Mouse (Mus musculus): Measurements from ENCODE around the gene Snap25. TPM values are rescaled to one million over a fixed set of nuclear protein-coding genes. Genes with fewer than 3 reads are reported as not detected.

Gene Snap25
- total RNA-seq, 1 experiment from 2014 or later: 29.4 TPM

DNA sequence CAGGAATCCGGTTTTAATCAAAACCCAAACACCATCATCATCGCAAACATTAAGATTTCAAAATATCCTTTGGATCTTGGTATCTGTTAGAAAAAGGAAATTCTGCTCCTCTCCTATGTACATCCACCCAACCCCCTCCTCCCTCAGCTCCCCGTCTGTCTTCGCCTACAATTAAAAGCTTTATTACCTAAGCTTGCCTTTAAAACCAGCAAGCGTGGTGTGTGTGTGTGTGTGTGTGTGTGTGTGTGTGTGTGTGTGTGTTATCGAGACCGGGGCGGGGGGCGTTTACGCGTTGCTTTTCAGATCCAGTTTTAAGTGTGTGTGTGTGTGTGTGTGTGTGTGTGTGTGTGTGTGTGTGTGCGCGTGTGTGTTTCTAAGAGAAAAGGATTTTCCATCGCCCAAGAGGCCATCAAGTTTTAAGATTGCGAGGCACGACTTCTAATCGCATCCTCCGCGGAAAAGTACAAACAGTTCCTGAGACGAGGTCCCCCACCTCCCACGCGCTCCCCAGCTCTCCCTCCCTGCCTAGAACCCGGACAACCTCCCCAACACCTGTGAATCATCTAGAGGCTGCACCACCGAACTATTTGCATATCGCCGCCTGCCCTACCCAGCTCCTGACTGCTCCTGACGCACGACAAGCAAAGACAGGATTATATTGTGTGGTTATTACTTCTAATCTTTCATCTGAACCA, 1.4 kb upstream of the Snap25 start:
- peak; percentile 51 for DNase-seq

DNA sequence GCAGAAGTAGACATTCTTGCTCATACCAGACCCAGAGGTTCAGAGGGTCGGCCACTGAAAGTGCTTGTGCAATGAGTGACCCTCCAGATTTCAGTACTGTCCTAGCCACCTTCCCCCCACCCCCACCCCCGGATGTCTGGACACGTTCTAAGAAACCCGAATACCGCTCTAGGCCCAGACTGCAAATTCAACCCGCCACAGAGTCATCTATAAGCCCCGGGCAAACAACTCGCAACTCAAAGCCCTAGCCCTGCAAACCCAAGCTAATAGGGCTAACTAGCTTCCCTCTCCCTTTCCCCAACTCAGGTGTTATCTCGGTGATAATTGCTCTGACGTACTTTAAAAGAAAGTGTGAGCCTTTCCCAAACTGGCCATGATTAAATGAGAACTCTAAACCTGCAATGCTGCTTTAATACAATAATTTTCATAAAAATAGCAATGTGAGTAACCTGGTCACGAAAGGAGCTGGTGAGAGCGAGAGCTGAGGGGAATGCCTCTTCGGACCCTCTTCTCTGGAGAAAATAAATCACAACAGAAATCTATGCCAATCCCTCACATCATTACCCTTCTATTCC, 725 bp upstream of the Snap25 start:
- no peak for DNase-seq

DNA sequence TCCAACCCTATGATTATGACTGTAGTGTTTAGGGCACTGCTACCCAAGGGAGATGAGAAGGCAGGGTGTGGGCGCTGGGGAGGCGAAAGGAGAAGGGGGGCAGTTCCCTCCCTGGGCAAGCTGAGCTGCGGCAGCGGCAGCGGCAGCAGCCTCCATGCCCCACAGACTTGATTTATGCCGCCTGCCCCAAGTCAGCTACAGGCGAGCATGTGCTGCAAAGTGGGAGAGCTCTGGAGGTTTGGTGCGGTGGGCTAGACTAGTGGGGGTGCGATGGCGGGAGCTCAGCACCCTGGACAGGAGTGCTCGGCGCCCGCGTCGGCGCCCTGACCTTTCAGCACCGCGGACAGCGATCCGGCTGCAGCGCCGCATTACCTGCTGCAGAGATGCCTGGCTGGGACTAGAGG, 757 bp downstream of the Snap25 start:
- peak; percentile 92 for DNase-seq

DNA sequence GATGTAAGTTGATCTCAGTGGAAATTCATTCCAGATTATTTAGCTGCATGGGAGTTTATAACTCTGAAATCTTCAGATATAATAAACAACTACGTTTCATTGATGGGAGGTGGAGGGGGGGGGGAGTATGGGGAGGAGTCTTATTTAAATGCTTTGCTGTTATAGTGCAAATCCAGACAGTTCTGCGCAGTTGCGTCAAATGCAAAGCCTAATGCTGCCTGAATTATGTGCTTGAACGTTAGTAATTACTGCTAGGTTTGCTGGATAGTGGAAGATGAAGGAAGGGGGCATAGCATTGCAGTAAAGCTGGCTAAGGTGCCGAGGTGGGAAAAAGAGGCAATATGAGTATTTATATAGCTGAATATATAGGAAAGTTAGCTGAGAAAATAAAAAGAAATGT, 2.3 kb downstream of the Snap25 start:
- DNase-seq: no peak

DNA sequence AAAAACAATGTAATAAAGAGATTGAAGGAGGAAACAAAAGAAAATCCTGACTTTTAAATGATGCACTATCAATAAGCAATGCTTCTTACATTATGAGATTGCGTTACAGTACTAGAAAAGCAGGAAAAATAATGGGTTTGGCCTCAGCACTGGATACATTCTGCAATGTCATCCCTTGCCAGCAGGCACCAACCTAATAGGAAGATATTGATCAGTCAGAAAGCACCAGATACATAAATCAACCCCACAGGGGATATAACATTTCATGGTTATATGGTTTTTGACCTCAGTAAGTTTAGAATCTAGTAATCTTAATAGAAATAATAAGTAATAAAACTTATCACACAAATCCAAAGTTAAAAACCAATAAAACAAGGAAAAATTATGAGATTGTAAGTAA, 3.1 kb downstream of the Snap25 start:
- no peak for DNase-seq

DNA sequence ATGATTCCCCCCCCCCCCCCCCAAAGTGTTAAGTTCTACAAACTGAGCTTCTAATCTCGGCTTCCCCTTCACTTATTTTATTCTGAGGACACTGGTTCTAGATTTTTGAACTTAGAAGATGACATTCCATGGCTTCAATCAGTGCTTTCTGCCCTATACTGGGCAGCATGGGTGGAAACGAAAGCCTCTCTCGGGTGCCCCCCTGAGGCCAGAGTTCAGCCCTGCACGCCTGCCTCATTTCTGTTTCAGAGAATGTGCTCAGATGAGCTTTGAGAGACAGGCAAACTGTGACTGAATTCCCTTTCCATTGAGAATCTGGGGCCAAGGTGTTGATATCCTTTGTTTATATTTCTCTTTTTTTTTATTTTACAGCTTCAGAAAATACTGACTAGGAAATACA, 7.0 kb downstream of the Snap25 start:
- peak; percentile 81 for DNase-seq

DNA sequence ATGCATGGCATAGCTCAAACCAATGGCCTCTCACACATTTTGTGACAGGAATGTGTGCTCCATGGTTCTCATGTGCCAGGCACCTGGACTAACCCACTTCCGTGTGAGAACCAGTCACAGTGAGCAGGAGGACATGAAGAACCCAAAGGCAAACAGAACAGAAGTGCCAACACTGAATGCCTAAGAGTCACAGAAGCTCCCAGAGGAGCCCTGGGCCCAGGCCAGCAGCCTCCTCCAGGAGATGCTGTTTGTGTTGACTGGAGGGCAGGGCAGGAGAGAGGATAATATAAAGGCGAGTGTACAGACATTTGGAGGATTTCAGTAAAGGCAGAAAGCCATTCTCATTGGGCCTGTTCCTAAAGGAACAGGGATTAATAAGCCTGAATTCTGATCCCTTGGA, 25.0 kb downstream of the Snap25 start:
- DNase-seq: no peak

DNA sequence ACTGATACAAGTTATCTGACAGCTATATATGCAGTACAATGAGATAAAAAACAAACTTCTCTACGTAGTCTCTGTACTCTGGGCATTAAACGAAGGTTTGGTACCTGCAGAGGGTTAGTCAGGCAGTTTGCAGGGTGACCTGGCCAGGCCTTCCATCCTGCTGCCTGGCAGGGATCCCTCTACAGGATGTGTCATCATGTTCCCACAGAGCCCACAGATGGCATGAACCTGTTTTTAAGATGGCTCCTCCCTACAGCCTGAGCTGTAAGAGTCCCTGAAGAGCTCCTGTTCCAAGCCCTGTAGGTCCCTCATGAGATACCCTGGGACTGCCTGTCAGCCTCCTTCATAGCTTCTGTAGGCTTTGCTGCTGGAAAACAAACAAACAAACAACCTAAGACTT, 29.0 kb downstream of the Snap25 start:
- DNase-seq: no peak

DNA sequence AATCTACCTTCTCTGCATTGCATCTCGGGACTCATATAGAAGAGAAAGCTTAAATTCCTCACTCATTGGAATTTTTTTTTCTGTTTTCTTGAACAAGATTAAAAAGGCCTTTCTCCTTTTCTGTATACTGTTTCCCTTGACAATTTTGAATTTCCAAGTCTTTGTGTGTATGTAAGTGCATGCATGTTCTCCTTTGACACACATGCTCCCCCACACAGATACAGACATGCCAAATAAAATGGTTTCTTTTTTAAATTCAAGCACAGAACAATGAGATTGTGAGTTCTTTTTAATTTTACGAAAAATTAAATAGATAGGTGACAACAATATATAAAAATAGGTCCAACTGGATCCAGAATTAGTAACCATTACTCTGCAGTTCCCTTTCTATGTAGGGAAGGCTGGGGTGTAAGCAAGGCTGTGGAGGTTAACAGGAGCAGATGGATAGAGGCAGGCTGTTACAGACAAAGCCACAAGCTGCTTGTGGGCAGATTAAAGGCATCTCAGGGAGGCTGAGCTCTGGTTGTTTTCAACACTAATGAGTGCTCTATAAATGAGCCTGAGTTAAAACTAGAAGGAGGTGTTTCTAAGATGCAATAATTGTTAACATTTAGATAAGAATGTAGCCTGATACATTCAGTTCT, 31.6 kb downstream of the Snap25 start:
- no peak for DNase-seq

DNA sequence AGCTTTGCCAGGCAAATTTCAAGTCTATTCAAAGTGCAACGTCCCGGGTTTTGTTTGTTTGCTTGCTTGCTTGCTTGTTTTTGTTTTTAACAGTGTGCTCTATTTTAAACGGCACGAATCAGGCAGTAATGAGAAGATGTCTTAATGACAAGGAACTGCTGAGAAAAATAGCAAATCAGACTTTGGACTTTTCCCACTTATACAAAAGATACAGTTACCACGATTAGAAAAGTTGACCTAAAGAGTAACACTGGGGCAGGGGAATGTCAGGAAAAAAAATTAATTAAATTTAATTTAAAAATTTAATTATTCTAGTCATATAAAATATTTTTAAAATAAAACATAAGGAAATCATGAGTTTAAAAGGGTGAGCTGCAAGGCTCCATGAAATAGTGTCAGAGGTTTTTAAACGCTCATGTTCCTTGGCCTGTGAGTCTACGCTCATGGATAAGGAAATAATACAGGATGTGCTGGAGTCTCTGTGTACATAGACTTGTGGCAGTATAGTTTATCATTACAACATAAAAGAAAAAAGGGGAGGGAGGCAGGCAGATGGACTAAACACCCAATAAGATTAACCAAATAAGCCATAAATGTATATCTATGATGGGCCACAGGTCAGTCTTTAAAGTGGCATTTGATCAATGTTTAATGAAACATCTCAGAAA, 32.2 kb downstream of the Snap25 start:
- no peak for DNase-seq

DNA sequence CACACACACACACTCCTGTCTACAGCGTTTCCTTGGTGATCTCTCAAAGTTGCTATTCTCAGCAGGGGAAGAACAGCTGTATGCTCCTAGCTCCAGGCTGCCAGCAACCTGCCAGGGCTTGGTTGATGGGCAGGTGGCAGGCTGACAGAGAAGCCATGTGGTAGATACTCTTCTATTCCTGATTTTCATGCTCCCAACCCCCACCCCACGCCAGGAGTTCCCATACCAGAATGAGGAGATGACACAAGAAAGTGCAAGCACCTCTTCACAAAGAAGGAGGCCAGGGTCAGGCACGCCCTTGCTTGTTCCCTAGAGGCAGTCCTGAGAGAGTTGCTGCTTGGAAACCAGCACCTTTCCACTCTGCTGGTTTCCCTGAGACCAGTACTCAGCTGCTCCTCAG, 40.4 kb downstream of the Snap25 start:
- no peak for DNase-seq

DNA sequence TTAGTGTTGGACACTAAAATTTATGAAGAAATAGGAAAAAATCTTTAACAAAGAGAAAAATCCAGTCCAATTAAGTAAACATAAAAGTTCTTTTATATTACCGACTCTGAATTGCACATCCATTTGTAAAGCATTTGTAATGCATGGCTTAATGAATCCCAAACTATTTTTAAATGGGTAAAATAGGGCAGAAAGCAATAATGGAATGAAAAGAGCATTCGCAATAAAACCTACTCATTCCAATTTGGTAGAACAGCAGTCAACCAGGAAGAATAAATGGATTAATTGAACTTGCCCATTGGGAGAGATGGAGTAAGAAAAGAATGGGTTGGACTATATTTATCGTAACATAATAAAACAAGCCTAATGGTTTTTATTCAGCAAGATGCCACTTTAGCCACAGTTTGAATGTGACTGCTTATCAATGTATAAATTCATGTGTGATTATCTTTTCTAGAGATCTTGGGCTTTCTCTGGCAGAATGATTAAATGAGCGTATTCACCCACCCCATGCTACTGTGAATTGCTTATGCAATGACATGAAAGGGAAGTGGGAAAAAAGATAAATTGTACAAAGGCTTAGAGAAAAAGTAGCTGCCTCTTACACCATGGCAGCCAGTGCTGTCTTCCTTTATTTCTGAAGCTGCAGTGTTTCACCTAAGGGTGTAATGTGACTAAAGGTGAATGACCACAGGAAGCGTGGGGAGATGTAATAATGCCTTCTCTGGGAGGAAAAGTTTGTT, 45.7 kb downstream of the Snap25 start:
- DNase-seq: no peak

DNA sequence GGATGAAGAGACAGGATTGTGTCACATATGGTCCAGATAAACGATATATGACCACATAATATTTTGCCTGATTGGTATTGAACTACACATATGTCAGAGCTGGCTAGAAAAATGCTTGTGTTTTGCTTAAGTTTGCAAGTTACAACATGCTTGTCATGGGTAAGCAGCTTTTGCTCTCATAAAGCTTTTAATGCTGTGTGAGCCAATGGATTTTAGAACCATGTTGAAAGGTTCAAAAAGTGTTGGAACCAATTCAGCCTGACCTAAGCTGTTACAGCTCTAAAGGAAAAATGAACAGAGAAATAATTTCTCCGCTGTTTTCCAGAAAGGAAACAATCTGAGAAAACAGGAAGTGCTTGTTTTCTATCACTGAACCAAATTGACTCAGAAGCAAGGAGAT, 64.9 kb downstream of the Snap25 start:
- DNase-seq: no peak

DNA sequence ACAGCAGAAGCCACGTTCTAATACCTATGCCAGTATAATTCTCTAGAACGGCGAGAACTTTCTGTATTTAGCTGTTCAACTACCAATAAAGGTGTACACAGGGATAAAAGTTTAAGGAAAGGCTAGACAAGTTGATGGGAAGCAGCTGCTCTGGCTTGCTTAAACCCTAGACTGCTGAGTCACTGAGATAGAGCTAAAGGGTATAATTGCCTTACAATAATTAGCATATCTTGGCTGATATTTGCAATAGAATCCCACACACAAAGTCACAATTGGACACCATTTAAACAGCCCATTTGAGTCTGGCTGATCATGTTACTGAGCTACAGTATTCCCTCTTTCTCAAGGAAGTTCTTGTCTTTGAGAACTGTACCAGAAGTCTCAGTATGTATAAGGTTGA, 65.4 kb downstream of the Snap25 start:
- no peak for DNase-seq

DNA sequence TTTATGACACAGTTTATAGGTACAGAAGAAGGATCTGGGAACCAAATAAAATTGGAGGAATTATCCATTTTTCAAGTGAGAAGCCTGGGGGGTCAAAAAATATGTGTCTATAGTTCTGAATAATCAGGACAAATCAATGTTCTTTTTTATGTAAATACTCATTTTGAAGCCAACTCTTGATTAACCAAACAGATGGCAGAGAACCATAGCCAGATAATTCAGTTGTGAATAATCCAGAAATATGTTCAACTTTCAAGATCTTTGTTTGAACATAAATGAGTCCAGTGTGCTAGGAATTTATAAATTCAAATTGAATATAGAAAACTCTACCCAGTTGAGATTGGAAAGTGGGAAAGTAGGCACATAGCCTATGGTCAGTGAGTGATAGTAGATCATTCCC, 67.0 kb downstream of the Snap25 start:
- no peak for DNase-seq

DNA sequence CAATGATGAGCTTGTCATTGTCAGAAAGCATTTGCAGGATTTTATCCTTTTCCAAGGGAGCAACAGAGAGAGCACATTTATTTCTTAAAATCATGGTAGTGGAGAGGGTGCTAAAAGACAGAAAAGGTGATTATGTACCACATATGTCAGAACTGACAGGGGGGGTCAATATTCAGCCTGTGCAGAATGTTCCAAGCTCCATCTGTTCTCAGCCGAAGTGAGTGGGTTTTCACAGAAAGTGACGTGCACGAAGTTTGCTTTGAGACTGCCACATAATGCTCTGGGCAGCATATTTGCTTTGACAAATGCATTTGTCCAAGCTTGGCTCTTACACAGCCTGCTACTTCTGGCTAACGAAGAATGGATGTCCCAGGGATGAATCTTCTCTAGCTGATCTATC, 71.1 kb downstream of the Snap25 start:
- no peak for DNase-seq

DNA sequence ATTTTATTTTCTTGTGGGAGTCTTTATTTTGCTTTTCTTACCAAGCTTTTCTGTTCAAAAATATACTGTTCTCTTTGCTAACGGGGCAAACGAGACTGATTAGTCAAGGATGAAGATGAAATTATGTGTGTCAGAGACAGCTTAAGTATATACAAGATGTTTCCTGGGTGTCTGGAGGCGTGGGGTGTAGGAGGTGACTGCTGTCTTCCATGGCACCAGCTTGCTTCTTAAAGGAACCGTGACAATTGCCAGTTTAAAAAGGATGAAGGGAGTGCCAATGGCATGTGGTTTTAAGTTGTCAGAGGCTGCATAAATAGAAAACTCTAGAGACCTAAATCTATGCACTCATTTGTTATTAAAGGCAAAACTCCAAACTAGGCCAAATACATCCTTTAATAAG, 75.1 kb downstream of the Snap25 start:
- DNase-seq: no peak

DNA sequence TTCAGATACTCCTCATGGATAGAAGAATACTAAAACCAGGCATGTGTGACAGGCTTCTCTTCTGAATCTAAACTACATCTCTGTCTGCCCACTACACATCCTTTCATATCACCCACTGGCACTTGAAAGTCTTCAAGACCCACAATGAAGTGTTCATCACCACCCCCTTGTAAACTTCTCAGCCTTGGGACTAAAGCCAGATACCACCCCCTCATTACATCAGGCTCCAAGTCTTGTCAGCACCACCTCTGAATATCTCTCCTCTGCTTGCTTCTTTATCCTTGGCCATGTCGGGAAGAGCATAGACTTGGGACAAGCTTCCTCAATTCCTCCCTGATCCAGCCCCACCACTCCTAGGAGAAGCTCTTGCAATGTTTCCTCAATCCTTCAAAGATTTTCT, 83.3 kb downstream of the Snap25 start:
- DNase-seq: no peak

DNA sequence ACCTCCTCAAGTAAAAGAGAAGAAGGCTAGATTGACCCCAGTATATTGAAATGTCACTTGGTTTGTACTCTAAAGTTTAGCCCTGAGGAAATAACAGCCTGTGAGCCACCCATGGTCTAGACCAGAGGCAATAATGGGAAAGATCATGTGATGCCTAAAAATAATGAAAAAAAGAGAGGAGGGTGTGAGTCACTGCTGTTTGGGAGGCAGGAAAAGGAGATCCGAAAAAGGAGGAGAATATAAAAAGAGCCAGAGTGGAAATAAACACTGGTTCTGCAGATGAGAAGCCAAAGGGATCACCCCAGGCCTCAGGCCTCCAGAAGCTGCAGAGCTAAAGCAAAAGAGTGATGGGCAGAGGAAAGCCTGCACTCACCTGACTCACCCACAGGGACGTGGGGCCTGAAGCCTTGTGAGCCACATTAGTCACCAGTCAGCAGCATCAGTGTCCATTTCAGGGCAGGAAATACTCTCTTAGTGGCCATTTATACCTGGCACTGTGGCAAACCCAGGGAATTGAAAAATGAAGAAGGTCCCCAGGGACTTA, 85.7 kb downstream of the Snap25 start:
- no peak for DNase-seq

DNA sequence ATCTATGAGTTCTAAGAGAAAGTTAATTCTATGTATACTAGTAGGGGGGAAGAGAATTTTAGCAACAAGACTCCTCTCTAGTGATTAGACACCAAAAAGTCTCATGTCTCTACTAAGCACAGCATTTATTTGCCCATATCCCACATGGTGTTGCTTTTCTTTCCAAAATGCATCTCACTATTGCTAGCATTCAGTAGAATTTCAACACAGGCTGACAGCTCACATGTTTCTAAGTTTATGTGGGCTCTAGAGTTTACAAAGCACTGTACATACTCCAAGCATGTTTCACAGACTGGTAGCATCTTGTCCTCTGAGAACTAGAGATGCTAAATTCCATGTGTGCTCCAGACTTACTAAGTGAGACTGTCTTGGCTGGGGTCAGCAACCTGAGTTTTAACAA, 87.8 kb downstream of the Snap25 start:
- DNase-seq: no peak

DNA sequence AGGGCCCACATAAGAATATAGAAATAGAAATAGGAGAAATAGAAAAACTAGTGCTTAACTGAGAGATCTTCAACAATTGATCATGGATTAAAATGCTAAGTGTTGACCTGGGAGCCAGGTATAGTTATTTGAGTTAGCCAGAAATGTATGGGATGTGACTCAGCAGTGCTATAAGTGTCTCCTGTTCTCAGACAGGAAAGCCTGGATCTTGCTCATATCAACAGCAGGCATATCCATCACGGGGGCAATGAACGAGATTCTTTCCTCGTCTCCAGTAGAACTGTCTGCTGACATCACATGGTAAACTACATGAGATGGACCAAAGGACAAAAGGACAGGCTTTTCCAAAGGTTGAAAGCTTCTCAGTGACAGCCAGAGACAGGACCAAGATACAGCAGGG, 88.8 kb downstream of the Snap25 start:
- no peak for DNase-seq

DNA sequence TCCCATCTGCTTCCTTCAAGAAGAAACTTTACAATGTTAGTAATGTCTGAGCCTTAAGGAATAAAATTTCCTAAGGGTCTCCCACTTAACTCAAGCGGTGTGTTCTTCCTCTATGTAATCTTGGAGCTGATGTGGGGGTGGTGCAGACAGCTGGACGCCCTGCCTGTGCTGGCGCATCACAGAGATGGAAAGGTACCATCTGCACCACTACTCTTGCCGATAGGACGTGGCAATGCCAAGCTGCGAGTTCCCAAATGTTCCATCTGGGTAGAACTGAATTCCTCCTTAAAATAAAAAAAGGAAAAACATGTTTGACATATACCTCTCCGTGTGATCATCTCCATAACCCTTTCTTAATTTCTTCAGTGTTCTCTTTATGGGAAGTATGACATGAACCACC, 89.9 kb downstream of the Snap25 start:
- no peak for DNase-seq

Data from adrenal gland, postnatal 14 days (tissue).